8 mouse cellular contexts compared by ENCODE assay signal in the genomic region with DNA sequence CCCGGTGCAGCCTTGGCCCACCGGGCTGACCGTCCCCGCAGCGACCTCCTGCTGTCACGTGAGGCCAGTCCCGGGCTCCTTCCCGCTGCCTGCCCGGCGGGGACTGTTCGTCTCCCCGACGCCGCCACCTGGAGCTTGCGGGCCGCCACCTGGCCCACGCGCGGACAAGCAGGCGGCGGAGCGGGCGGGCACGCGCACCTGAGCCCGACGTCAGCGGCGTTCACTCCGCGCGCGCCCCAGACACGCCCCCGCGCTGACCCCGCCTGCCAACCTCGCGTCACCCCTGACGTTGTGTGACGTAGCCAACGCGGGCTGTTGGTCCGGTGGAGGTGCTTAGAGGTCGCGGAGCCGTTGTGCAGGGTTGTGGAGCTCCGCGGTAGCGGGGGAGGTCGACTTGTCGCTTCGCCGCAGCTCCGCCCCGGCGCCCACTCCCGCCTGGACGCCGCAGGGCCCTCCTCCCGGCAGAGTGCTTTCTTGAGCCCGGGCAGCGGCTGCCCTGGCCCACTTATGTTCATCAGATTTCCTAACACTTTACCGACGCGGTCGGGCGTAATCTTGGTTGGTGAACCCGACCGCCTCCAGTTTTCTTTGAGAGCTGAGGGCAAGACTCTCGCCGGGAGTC. TPM values are rescaled to one million over a fixed set of nuclear protein-coding genes. Genes with fewer than 3 reads are reported as not detected.
DNase-seq lines count a peak whose midpoint lies in the region; ATAC-seq and TF ChIP-seq lines count a peak whose summit lies in the region.

A gene (minus strand): TSS at position 274 of the 622 bp plus-strand sequence.

- H3K4me3 ChIP-seq in hindbrain, embryonic 14.5 days (replicated peaks; ENCODE audit: low read length) = peak within 1 kb of the TSS; percentile 91

- POLR2A ChIA-PET in Patski (lab: Charles Lee) = interaction anchor here (0.9 to 1.2 kb wide), 2 partner anchors 14 to 17 kb away, joined by 3 to 4 read pairs; a partner anchor contains a TSS

- H3K27ac ChIP-seq in hindbrain, embryonic 14.5 days = peak within 1 kb of the TSS; percentile 91

- peak; percentile 15 for ATAC-seq in Patski
- ATAC-seq in hindbrain, embryonic 14.5 days (ENCODE audit: low FRiP score) = peak; percentile 62

- no peaks in the 10 kb centered on the region for H3K27me3 ChIP-seq in Patski
- H3K27me3 ChIP-seq in hindbrain, embryonic 14.5 days (ENCODE audit: control insufficient read depth, insufficient read depth, low read length) = no peaks in the 10 kb centered on the region

- CTCF ChIA-PET in Patski (lab: Charles Lee) = no interaction called here

- H3K4me2 ChIP-seq in hindbrain, embryonic 14.5 days (replicated peaks) = peak within 1 kb of the TSS; percentile 94

- whole genome bisulfite sequencing in hindbrain, embryonic 14.5 days = under 1% methylated on average over 58 of the region's 72 CpGs

- peaks cover 56% of the 10 kb centered on the region for H3K4me1 ChIP-seq in hindbrain, embryonic 14.5 days (replicated peaks; ENCODE audit: control insufficient read depth, insufficient read depth, low read length)

- no peaks in the 10 kb centered on the region for H3K36me3 ChIP-seq in hindbrain, embryonic 14.5 days (replicated peaks; ENCODE audit: control insufficient read depth, insufficient read depth)

- in situ Hi-C loops in Patski (cut with MboI; ENCODE audit: low pct_unique_long_range_greater_than_20kb) = no loop called here

- no peak for TF ChIP-seq CTCF in Patski (IDR thresholded peaks at IDR 0.05)

- H3K9me3 ChIP-seq in hindbrain, embryonic 14.5 days (ENCODE audit: control insufficient read depth, low read length) = no peaks in the 10 kb centered on the region

- H3K9ac ChIP-seq in hindbrain, embryonic 14.5 days = peak within 1 kb of the TSS; percentile 94

- peak; percentile 71 for DNase-seq in Patski (ENCODE audit: low read depth, low spot score)
- DNase-seq in cerebellum, postnatal 14 days = peak; percentile 98 to 99
- peak; percentile 93 to 94 for DNase-seq in frontal cortex, postnatal 25 days (ENCODE audit: low spot score in 2 of 2)
- peak; percentile 94 for DNase-seq in hindbrain, embryonic 14.5 days (ENCODE audit: low spot score)
- peak; percentile 94 for DNase-seq in layer of hippocampus, postnatal 36 days
- DNase-seq in lung, postnatal 36 days = peak; percentile 96
- DNase-seq in retina, postnatal 1 day = peak; percentile 96
- peak; percentile 95 to 97 for DNase-seq in urinary bladder, adult 18-20 months (ENCODE audit: low spot score in 2 of 2)

RNA-seq across cellular contexts. Expression of the gene that starts here (rescaled TPM):
- polyA plus RNA-seq in Patski (2021) = 43.4 TPM
- 16.1 and 18.6 TPM in 2 replicates for polyA plus RNA-seq in hindbrain, embryonic 14.5 days (2014; fragmentation: Nextera tagmentation; extraction: Ambion mirVana)
- total RNA-seq in layer of hippocampus, postnatal 36 days (2021) = 10 to 100 TPM; 48.4 to 50.1 TPM

Comparison
In these comparisons a context has a peak if more than half of its experiments do, and no peak if none do; other contexts are left out.
1. Peak in every context shown above with its lines: DNase-seq, ATAC-seq, H3K4me3 ChIP-seq and H3K27ac ChIP-seq.